ENCODE assay signal across 8 mouse cellular contexts in the genomic region with DNA sequence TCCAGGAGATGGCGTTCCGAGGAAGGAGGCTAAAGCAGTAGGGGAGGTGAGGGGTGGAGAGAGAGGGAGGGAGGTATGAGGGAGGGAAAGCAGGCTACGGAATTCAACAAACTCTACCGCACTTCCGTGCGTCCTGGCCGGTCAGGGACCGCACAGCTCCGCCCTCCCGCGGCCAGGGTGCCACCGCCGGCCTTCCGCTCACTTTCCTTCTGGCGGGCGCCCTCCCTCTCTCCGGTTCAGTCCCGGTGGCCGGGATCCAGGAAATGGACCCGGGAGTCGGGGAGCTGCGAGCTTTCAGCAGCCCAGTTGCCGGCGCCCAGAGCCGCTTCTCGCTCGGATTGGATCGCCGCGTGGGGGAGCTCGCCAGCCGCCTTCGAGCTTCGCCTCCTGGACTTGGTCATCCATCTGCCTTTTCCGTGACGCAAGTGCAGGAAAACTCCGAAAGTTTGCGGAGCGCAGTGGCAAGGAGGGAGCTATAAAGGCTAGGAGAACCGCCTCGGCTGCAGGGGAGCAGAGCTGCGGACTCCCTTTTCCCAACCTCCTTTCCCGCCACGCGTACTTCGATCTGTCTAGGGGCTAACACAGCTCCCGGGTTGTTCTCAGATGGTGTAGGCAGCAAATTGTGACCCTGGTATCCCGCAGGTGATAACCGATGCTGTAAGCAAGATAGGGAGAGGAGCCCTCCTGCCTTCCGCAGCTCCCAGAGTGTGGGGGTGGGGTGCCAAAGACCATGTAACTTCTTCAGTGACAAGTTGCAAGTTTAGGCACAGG. TPM values are rescaled to one million over a fixed set of nuclear protein-coding genes. Genes with fewer than 3 reads are reported as not detected.
DNase-seq lines count a peak whose midpoint lies in the region; ATAC-seq and TF ChIP-seq lines count a peak whose summit lies in the region.

A gene (minus strand): TSS at position 331 of the 771 bp plus-strand sequence.

- H3K4me2 ChIP-seq in embryonic facial prominence, embryonic 15.5 days (replicated peaks) = peak within 1 kb of the TSS; percentile 84
- H3K4me2 ChIP-seq in limb, embryonic 14.5 days (replicated peaks; ENCODE audit: low read depth, low read length, severe bottlenecking) = peak within 1 kb of the TSS; percentile 93
- peak within 1 kb of the TSS; percentile 97 for H3K4me2 ChIP-seq in midbrain, embryonic 16.5 days (ENCODE audit: low read length)

- H3K4me1 ChIP-seq in embryonic facial prominence, embryonic 15.5 days = peaks cover 48% of the 10 kb centered on the region
- H3K4me1 ChIP-seq in limb, embryonic 14.5 days (ENCODE audit: control insufficient read depth, insufficient read depth, low read length) = peaks cover 38% of the 10 kb centered on the region
- H3K4me1 ChIP-seq in midbrain, embryonic 16.5 days (ENCODE audit: control insufficient read depth, insufficient read depth, low read length) = peaks cover 17% of the 10 kb centered on the region
- no peaks in the 10 kb centered on the region for H3K4me1 ChIP-seq in spleen, adult 2 months (ENCODE audit: control insufficient read depth, insufficient read depth, insufficient read length)

- peak; percentile 51; the same call in 1 of the 2 replicates for TF ChIP-seq CTCF in spleen, adult 2 months (IDR thresholded peaks at IDR 0.05; ENCODE audit: extremely low read depth, insufficient read depth, insufficient read length, insufficient replicate concordance)

- H3K9ac ChIP-seq in embryonic facial prominence, embryonic 15.5 days = peak within 1 kb of the TSS; percentile 80
- H3K9ac ChIP-seq in limb, embryonic 14.5 days (ENCODE audit: low read depth, low read length, severe bottlenecking) = peak within 1 kb of the TSS; percentile 81
- H3K9ac ChIP-seq in midbrain, embryonic 16.5 days (ENCODE audit: low read depth, low read length) = peak within 1 kb of the TSS; percentile 65

- peak within 1 kb of the TSS; percentile 76 for H3K4me3 ChIP-seq in embryonic facial prominence, embryonic 15.5 days (replicated peaks)
- H3K4me3 ChIP-seq in limb, embryonic 14.5 days (replicated peaks; ENCODE audit: low read length) = peak within 1 kb of the TSS; percentile 68
- H3K4me3 ChIP-seq in midbrain, embryonic 16.5 days (ENCODE audit: low read depth, low read length) = peak within 1 kb of the TSS; percentile 63
- H3K4me3 ChIP-seq in spleen, adult 2 months (ENCODE audit: extremely low read depth, insufficient read depth, insufficient read length) = peak within 1 kb of the TSS; percentile 66

- peak; percentile 79; the same call in 1 of the 2 replicates for TF ChIP-seq POLR2A in limb, embryonic 14.5 days (IDR thresholded peaks at IDR 0.05; ENCODE audit: borderline replicate concordance, extremely low read depth, insufficient read depth, insufficient read length)
- TF ChIP-seq POLR2A in spleen, adult 2 months (IDR thresholded peaks at IDR 0.05; ENCODE audit: low read depth, low read length) = no peak

- H3K27me3 ChIP-seq in embryonic facial prominence, embryonic 15.5 days = no peaks in the 10 kb centered on the region
- H3K27me3 ChIP-seq in limb, embryonic 14.5 days (ENCODE audit: control insufficient read depth, insufficient read depth, low read length) = no peaks in the 10 kb centered on the region
- H3K27me3 ChIP-seq in midbrain, embryonic 16.5 days (ENCODE audit: control insufficient read depth, insufficient read depth, low read depth, low read length) = peaks cover 11% of the 10 kb centered on the region
- H3K27me3 ChIP-seq in spleen, adult 2 months (ENCODE audit: control insufficient read depth, insufficient read depth, low read length) = no peaks in the 10 kb centered on the region; the same call in 1 of the 2 replicates

- no peaks in the 10 kb centered on the region for H3K36me3 ChIP-seq in embryonic facial prominence, embryonic 15.5 days
- peaks cover 14% of the 10 kb centered on the region for H3K36me3 ChIP-seq in limb, embryonic 14.5 days (ENCODE audit: control insufficient read depth, insufficient read depth, low read length)
- H3K36me3 ChIP-seq in midbrain, embryonic 16.5 days (ENCODE audit: control insufficient read depth, insufficient read depth, low read length) = no peaks in the 10 kb centered on the region
- no peaks in the 10 kb centered on the region for H3K36me3 ChIP-seq in spleen, adult 2 months (ENCODE audit: control insufficient read depth, insufficient read depth, low read length)

- ATAC-seq in embryonic facial prominence, embryonic 15.5 days (ENCODE audit: insufficient number of reproducible peaks, low FRiP score, low TSS enrichment, low read depth) = peak; percentile 86
- peak; percentile 91 for ATAC-seq in limb, embryonic 14.5 days (ENCODE audit: low FRiP score, low read depth)
- peak; percentile 81 for ATAC-seq in midbrain, embryonic 16.5 days

- DNase-seq in 3T3-L1 (ENCODE audit: low read depth, low spot score) = peak; percentile 92
- peak; percentile 80 to 90 for DNase-seq in adrenal gland, postnatal 4 days (ENCODE audit: low spot score in 2 of 2)
- peak; percentile 93 for DNase-seq in heart, adult 8-10 months (ENCODE audit: low spot score)
- DNase-seq in kidney, adult 9 months = peak; percentile 96
- peak; percentile 92 for DNase-seq in limb, embryonic 14.5 days (ENCODE audit: low spot score)
- DNase-seq in spleen, adult 2 months (ENCODE audit: low read depth in 1 of 2, low spot score in 2 of 2) = peak; percentile 34 to 80

- WGBS in embryonic facial prominence, embryonic 15.5 days = 0% methylated on average over 49 of the region's 50 CpGs
- 3% methylated on average over 46 of the region's 50 CpGs for WGBS in limb, embryonic 14.5 days
- under 1% methylated on average over 46 of the region's 50 CpGs for WGBS in midbrain, embryonic 16.5 days
- under 1% methylated on average over 50 of the region's 50 CpGs for WGBS in spleen, adult 2 months

- H3K9me3 ChIP-seq in embryonic facial prominence, embryonic 15.5 days (replicated peaks) = no peaks in the 10 kb centered on the region
- no peaks in the 10 kb centered on the region for H3K9me3 ChIP-seq in limb, embryonic 14.5 days (ENCODE audit: control insufficient read depth, low read length)
- no peaks in the 10 kb centered on the region for H3K9me3 ChIP-seq in midbrain, embryonic 16.5 days (replicated peaks; ENCODE audit: control insufficient read depth, low read length, poor library complexity, severe bottlenecking)

- H3K27ac ChIP-seq in embryonic facial prominence, embryonic 15.5 days (replicated peaks) = peak within 1 kb of the TSS; percentile 98
- peak within 1 kb of the TSS; percentile 93 for H3K27ac ChIP-seq in limb, embryonic 14.5 days (replicated peaks; ENCODE audit: low read depth, low read length)
- peak within 1 kb of the TSS; percentile 63 for H3K27ac ChIP-seq in midbrain, embryonic 16.5 days (ENCODE audit: low read length)
- peak within 1 kb of the TSS; percentile 65 for H3K27ac ChIP-seq in spleen, adult 2 months (ENCODE audit: insufficient read depth, low read length)

RNA-seq across cellular contexts. Expression of the gene that starts here (rescaled TPM):
- 10 to 100 TPM; 28.4 to 30.7 TPM for total RNA-seq in adrenal gland, postnatal 4 days (2021)
- 10.3 and 12.2 TPM in 2 replicates for polyA plus RNA-seq in embryonic facial prominence, embryonic 15.5 days (2015; fragmentation: Nextera tagmentation; extraction: Ambion mirVana)
- total RNA-seq in heart, adult 8-10 months (2022) = 10 to 100 TPM in 1 of 4 experiments, 1 to 10 TPM in 3; 7.3 to 10.3 (median 8.4) TPM
- 11.4 and 12.8 TPM in 2 replicates for polyA plus RNA-seq in limb, embryonic 14.5 days (2012; rRNA removed)
- polyA plus RNA-seq in limb, embryonic 14.5 days (2014; fragmentation: Nextera tagmentation; extraction: Ambion mirVana) = 8.1 and 11.2 TPM in 2 replicates
- 2.2 and 2.7 TPM in 2 replicates for polyA plus RNA-seq in midbrain, embryonic 16.5 days (2015; fragmentation: Nextera tagmentation; extraction: Ambion mirVana)
- 8.6 and 9.0 TPM in 2 replicates for polyA plus RNA-seq in spleen, adult 2 months (2012; rRNA removed)

Comparison
In these comparisons a context has a peak if more than half of its experiments do, and no peak if none do; other contexts are left out.
1. Peak in every context shown above with its lines: DNase-seq, ATAC-seq, H3K4me3 ChIP-seq and H3K27ac ChIP-seq.